Comparison of ENCODE assay signal across 16 mouse cellular contexts in genomic region chr5:136088821-136089575, GRCm38 (mm10). TPM values are rescaled to one million over a fixed set of nuclear protein-coding genes. Genes with fewer than 3 reads are reported as not detected.
DNase-seq lines count a peak whose midpoint lies in the region; ATAC-seq and TF ChIP-seq lines count a peak whose summit lies in the region.
"Had no signal": no experiment of that assay in that cellular context is flagged by ENCODE, and none has a peak within 500 bp of the region (broad histone marks: within the 10 kb centered on the region; RNA-seq: fewer than 3 reads in every experiment).

No protein-coding gene starts in this region.

- H3K9me3 ChIP-seq in stomach, postnatal 0 days (ENCODE audit: control insufficient read depth, low read length), result no peaks in the 10 kb centered on the region
- H3K9me3 ChIP-seq: hindbrain, embryonic 15.5 days; limb, embryonic 13.5 days; midbrain, embryonic 13.5 days had no signal

- peaks cover 2% of the 10 kb centered on the region for H3K4me1 ChIP-seq in heart, adult 2 months (ENCODE audit: control insufficient read depth, insufficient read depth, low read length)
- H3K4me1 ChIP-seq in stomach, postnatal 0 days (replicated peaks; ENCODE audit: control insufficient read depth, insufficient read depth), result 0 out of 2 replicates have a peak, but pooled peaks cover 1% of the 10 kb centered on the region

- ATAC-seq in stomach, postnatal 0 days (ENCODE audit: low FRiP score, low TSS enrichment), result no peak
- ATAC-seq: forebrain, embryonic 16.5 days; midbrain, embryonic 13.5 days; Patski had no signal

- no peaks in the 10 kb centered on the region for H3K36me3 ChIP-seq in heart, adult 2 months (ENCODE audit: control insufficient read depth, insufficient read depth, low read length)
- H3K36me3 ChIP-seq in stomach, postnatal 0 days (ENCODE audit: control insufficient read depth, insufficient read depth, low read length), result no peaks in the 10 kb centered on the region
- H3K36me3 ChIP-seq: hindbrain, embryonic 15.5 days had no signal

- no peak overlapping the region for H3K4me3 ChIP-seq in heart, adult 2 months
- no peak overlapping the region for H3K4me3 ChIP-seq in layer of hippocampus, adult 2 months
- H3K4me3 ChIP-seq in stomach, postnatal 0 days (ENCODE audit: low read depth, low read length), result no peak overlapping the region
- H3K4me3 ChIP-seq: hindbrain, embryonic 15.5 days; limb, embryonic 13.5 days; midbrain, embryonic 13.5 days had no signal

- no peak overlapping the region for H3K27ac ChIP-seq in heart, adult 2 months
- no peak overlapping the region for H3K27ac ChIP-seq in layer of hippocampus, adult 2 months
- no peak overlapping the region for H3K27ac ChIP-seq in stomach, postnatal 0 days (replicated peaks)
- H3K27ac ChIP-seq: hindbrain, embryonic 15.5 days; limb, embryonic 13.5 days; midbrain, embryonic 13.5 days had no signal

- no peak for TF ChIP-seq POLR2A in heart, adult 2 months (IDR thresholded peaks at IDR 0.05; ENCODE audit: insufficient read depth, low read depth, low read length)

- no peak overlapping the region for H3K9ac ChIP-seq in heart, adult 2 months (ENCODE audit: low read depth, low read length)
- H3K9ac ChIP-seq in stomach, postnatal 0 days (ENCODE audit: low read length), result peak overlapping the region; percentile 23; the same call in 1 of the 2 replicates
- H3K9ac ChIP-seq: hindbrain, embryonic 15.5 days; limb, embryonic 13.5 days; midbrain, embryonic 13.5 days had no signal

- H3K4me2 ChIP-seq in stomach, postnatal 0 days (replicated peaks; ENCODE audit: low read depth), result no peak overlapping the region
- H3K4me2 ChIP-seq: hindbrain, embryonic 15.5 days; limb, embryonic 13.5 days; midbrain, embryonic 13.5 days had no signal

- no peaks in the 10 kb centered on the region for H3K79me2 ChIP-seq in heart, adult 2 months (replicated peaks; ENCODE audit: control insufficient read depth, insufficient read depth, low read length)

- DNase-seq in heart, adult 2 months, result no peak
- no peak for DNase-seq in heart, postnatal 36 days
- DNase-seq in layer of hippocampus, adult 2 months (ENCODE audit: low spot score in 2 of 2), result no peak
- DNase-seq in layer of hippocampus, postnatal 36 days, result no peak
- DNase-seq in testis, postnatal 10 days (ENCODE audit: low spot score), result peak; percentile 61
- no peak for DNase-seq in testis, postnatal 14 days (ENCODE audit: low spot score)
- no peak for DNase-seq in stomach, postnatal 0 days (ENCODE audit: low spot score)
- DNase-seq in spleen, adult 18-20 months, result no peak
- DNase-seq: lung, postnatal 36 days; right cerebral cortex, postnatal 4 days had no signal

- no peak for TF ChIP-seq EP300 in heart, adult 2 months (IDR thresholded peaks at IDR 0.05; ENCODE audit: insufficient read depth, low read depth, low read length)
- TF ChIP-seq EP300 in stomach, postnatal 0 days (optimal IDR thresholded peaks at IDR 0.05), result no peak

- intact Hi-C loops in heart, adult 2 months (cut with DNase I), result loop anchor here (5.0 kb wide), 1 partner anchor 42 kb away; no protein-coding TSS in a partner anchor
- intact Hi-C loops in heart, postnatal 36 days (cut with DNase I), result no loop called here

- 27% methylated on average over 14 of the region's 14 CpGs for WGBS in heart, adult 2 months
- 20% methylated on average over 14 of the region's 14 CpGs for WGBS in stomach, postnatal 0 days

- no peaks in the 10 kb centered on the region for H3K27me3 ChIP-seq in heart, adult 2 months (ENCODE audit: control insufficient read depth, insufficient read depth, low read length)
- no peaks in the 10 kb centered on the region for H3K27me3 ChIP-seq in stomach, postnatal 0 days (ENCODE audit: control insufficient read depth, insufficient read depth, low read length)
- H3K27me3 ChIP-seq: hindbrain, embryonic 15.5 days; Patski had no signal

- TF ChIP-seq CTCF in heart, adult 2 months (IDR thresholded peaks at IDR 0.05), result peak; percentile 51
- TF ChIP-seq CTCF in layer of hippocampus, adult 2 months (conservative IDR thresholded peaks at IDR 0.05), result 0 out of 2 replicates have a peak, but pooled peaks have one; percentile 16
- peak; percentile 61 for TF ChIP-seq CTCF in stomach, postnatal 0 days (IDR thresholded peaks at IDR 0.05; ENCODE audit: low read depth)

RNA-seq across cellular contexts. Expression of gene Rasa4, which starts 5.3 kb away (rescaled TPM):
- 1 to 10 TPM; 3.8 to 4.7 TPM for total RNA-seq in heart, adult 2 months (2021)
- 6.0 and 8.1 TPM in 2 replicates for polyA plus RNA-seq in heart, adult 2 months (2012; rRNA removed)
- 1 to 10 TPM; 6.4 to 9.2 TPM for total RNA-seq in heart, postnatal 36 days (2021)
- total RNA-seq in layer of hippocampus, adult 2 months (2021), result 1 to 10 TPM; 2.9 to 4.2 TPM
- total RNA-seq in layer of hippocampus, postnatal 36 days (2021), result 1 to 10 TPM; 2.2 to 3.2 TPM
- 4.0 and 4.7 TPM in 2 replicates for polyA plus RNA-seq in stomach, postnatal 0 days (2015; fragmentation: Nextera tagmentation; extraction: Ambion mirVana)

RNA-seq across cellular contexts. Expression of gene Polr2j, which starts 27.4 kb away (rescaled TPM):
- total RNA-seq in heart, adult 2 months (2021), result 10 to 100 TPM; 63.5 to 89.3 TPM
- polyA plus RNA-seq in heart, adult 2 months (2012; rRNA removed), result 66.9 and 70.9 TPM in 2 replicates
- total RNA-seq in heart, postnatal 36 days (2021), result 10 to 100 TPM; 74.0 to 76.8 TPM
- 10 to 100 TPM; 67.6 to 77.3 TPM for total RNA-seq in layer of hippocampus, adult 2 months (2021)
- total RNA-seq in layer of hippocampus, postnatal 36 days (2021), result 10 to 100 TPM; 64.0 to 75.6 TPM
- 171 TPM in 2 replicates for polyA plus RNA-seq in stomach, postnatal 0 days (2015; fragmentation: Nextera tagmentation; extraction: Ambion mirVana)

RNA-seq across cellular contexts. Expression of gene Upk3bl, which starts 34.7 kb away (rescaled TPM):
- not detected for total RNA-seq in heart, adult 2 months (2021)
- polyA plus RNA-seq in heart, adult 2 months (2012; rRNA removed), result not detected in 2 replicates
- not detected for total RNA-seq in heart, postnatal 36 days (2021)
- total RNA-seq in layer of hippocampus, adult 2 months (2021), result not detected
- not detected for total RNA-seq in layer of hippocampus, postnatal 36 days (2021)
- 27.4 and 56.0 TPM in 2 replicates for polyA plus RNA-seq in stomach, postnatal 0 days (2015; fragmentation: Nextera tagmentation; extraction: Ambion mirVana)
- total RNA-seq: adrenal gland, adult 18-20 months had no signal
- polyA plus RNA-seq: forebrain, embryonic 16.5 days; midbrain, embryonic 13.5 days had no signal

RNA-seq across cellular contexts. Expression of gene Lrwd1, which starts 46.9 kb away (rescaled TPM):
- total RNA-seq in heart, adult 2 months (2021), result 1 to 10 TPM; 5.4 to 5.5 TPM
- polyA plus RNA-seq in heart, adult 2 months (2012; rRNA removed), result 11.5 and 12.3 TPM in 2 replicates
- 1 to 10 TPM; 5.7 to 6.6 TPM for total RNA-seq in heart, postnatal 36 days (2021)
- 10 to 100 TPM; 15.7 to 16.9 TPM for total RNA-seq in layer of hippocampus, adult 2 months (2021)
- 10 to 100 TPM; 14.5 to 17.3 TPM for total RNA-seq in layer of hippocampus, postnatal 36 days (2021)
- polyA plus RNA-seq in stomach, postnatal 0 days (2015; fragmentation: Nextera tagmentation; extraction: Ambion mirVana), result 8.5 and 9.2 TPM in 2 replicates

RNA-seq across cellular contexts. Expression of gene Alkbh4, which starts 46.9 kb away (rescaled TPM):
- total RNA-seq in heart, adult 2 months (2021), result 1 to 10 TPM; 5.3 to 6.4 TPM
- polyA plus RNA-seq in heart, adult 2 months (2012; rRNA removed), result 6.2 and 9.7 TPM in 2 replicates
- 1 to 10 TPM; 4.4 to 4.7 TPM for total RNA-seq in heart, postnatal 36 days (2021)
- total RNA-seq in layer of hippocampus, adult 2 months (2021), result 10 to 100 TPM; 10.1 to 11.6 TPM
- total RNA-seq in layer of hippocampus, postnatal 36 days (2021), result 10 to 100 TPM in 1 of 2 experiments, 1 to 10 TPM in 1; 9.8 to 10.2 TPM
- 9.4 and 10.3 TPM in 2 replicates for polyA plus RNA-seq in stomach, postnatal 0 days (2015; fragmentation: Nextera tagmentation; extraction: Ambion mirVana)
